Mouse (Mus musculus): ENCODE data around the gene Atp13a2.
A peak's percentile ranks its signal among the peaks of the same experiment; 100 is the strongest.

Atp13a2 gene

GRCm38 (mm10) chr4:140986711-140987395 is at the start of gene Atp13a2:
Atp13a2 (plus strand) TSS chr4:140986873.
- peak; percentile 94 for DNase-seq

DNA sequence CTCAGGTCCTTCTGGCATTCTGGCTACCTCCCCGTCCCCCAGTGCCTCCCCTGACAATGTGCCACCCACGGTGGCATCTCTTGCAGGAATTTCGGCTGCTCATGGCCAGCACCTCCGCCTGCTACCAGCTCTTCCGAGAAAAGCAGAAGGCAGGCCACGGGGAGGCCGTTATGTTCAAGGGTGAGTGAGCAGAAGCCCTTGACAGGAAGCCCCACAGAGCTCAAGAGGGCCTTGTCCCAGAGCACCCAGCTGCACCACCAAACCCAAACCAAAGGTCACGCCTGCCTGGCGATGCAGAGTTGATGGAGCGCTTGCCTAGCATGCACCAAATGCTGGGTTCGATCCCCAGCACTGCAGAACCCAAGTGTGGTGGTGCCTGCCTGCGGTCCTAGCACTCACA is 42.3 kb upstream of the Atp13a2 start:
- no peak for DNase-seq

DNA sequence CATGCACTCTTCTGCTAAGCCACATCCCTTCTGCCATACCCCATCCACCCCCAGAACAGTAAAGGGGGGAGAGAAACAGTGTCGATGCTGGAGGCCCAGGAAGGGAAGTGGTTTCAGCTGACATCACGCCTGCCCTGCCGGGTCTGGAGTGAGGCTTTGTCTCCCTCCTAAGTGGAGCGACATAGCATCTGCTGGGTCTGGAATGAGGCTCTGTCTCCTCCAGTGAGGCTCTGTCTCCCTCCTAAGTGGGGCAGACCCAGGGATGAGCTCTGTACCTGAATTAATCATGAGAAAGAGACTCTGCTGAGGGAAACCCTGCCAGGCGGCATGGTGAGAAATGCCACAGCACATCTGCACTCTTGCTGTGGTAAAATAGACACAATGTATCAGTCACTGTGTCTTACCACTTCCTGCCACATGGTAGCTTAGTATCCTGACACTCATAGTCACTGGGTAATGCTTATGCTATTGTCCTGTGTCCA is 41.7 kb upstream of the Atp13a2 start:
- no peak for DNase-seq

- DNase-seq = no peak
Observed at GRCm38 (mm10) chr4:140945571-140945970, 41.1 kb upstream of the Atp13a2 start.

DNA sequence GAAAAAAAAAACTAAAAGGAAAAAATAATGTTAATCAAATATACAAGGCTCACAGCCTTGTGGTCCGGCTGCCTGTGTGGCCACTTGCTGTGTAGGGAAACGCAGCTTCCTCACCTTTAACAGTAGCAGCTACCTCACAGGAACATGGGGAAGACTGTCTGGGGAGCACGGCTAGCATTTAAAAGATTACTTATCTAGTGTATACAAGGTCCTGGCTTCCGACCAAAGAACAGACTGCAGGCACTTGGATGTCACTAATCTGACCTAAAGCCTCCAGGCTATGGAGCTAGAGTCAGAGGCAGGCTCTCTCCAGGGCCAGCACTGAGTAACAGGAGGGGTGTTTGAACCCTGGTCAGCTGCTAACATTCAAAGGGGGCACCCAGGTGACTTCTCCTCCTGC is 40.6 kb upstream of the Atp13a2 start:
- DNase-seq = no peak

DNA sequence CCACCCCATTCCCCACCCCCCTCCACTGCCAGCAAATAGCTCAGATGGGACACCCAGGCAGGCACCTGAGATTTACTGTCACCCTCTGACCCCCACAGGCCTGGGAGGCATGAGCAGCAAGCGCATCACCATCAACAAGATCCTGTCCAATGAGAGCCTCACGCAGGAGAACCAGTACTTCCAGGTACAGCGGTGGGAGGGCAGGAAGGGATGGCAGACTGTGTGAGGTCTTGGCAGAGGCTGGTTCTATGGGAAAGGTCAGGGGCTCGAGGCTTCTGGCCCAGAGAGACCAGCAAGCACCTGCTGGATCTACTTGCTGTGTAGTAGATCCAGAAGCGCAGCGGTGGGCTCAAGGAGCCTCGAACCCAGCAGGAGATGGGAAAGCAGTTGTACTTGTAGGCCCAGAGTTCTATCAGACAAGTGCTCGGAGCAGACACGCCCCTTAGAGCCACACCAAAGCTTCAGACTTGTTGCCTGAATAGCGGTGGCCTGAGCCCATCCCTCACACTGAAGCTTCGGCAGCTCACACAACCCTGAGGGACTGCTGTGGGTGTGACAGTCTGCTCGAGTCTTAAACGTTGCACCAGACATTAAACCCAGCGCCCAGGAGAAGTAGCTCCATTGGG is 40.0 kb upstream of the Atp13a2 start:
- no peak for DNase-seq

- DNase-seq = no peak
Observed at GRCm38 (mm10) chr4:140947487-140948440, 38.9 kb upstream of the Atp13a2 start.

- DNase-seq = no peak
Observed at GRCm38 (mm10) chr4:140948481-140948880, 38.2 kb upstream of the Atp13a2 start.

DNA sequence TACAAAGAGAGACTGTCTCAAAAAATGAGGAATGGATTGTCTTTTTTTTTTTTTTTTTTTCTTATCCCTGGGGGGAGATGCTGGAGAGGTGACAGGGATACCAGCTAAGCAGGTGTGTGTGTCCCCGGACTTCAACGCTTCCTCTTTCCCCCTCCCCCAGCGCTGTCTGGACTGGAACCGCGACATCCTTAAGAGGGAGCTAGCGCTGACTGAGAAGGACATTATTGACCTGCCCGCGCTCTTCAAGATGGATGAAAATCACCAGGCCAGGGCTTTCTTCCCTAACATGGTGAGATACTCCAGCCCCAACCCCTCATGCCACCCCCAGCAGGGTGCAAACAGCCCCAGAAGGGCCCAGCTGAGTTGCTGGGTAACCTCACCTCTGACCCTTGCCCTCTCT is 37.6 kb upstream of the Atp13a2 start:
- DNase-seq = no peak

DNA sequence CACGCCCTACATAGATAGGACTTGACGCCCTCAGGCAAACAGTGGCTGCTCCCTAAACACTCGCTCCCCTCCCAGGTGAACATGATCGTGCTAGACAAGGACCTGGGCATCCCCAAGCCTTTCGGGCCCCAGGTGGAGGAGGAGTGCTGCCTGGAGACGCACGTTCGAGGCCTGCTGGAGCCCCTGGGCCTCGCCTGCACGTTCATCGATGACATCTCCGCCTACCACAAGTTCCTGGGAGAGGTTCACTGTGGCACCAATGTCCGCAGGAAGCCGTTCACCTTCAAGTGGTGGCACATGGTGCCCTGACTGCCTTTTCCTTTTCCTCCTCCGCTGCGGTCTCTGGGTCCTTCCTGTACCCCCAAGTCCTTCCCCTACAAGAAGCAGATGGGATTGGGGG is 37.1 kb upstream of the Atp13a2 start:
- DNase-seq = no peak

DNA sequence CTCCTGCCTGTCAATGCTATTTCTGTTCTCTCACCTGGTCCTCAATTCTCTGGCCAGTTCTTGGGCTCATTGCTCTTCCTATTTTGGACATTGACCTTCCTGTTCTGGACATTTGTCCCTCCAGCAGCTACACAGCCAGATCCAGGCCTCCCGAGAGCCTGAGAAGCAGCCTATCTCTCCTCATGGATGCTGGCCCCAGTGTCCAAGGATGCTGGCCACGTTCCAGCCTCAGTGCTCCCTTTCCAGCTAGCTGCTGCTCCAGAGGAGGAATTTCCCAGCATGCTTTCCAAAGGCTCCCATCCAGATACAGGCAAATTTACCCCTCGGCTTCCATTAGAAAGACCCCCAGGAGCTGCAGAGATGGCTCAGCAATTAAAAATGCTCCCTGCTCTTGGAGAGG is 36.1 kb upstream of the Atp13a2 start:
- peak; percentile 53 for DNase-seq

DNA sequence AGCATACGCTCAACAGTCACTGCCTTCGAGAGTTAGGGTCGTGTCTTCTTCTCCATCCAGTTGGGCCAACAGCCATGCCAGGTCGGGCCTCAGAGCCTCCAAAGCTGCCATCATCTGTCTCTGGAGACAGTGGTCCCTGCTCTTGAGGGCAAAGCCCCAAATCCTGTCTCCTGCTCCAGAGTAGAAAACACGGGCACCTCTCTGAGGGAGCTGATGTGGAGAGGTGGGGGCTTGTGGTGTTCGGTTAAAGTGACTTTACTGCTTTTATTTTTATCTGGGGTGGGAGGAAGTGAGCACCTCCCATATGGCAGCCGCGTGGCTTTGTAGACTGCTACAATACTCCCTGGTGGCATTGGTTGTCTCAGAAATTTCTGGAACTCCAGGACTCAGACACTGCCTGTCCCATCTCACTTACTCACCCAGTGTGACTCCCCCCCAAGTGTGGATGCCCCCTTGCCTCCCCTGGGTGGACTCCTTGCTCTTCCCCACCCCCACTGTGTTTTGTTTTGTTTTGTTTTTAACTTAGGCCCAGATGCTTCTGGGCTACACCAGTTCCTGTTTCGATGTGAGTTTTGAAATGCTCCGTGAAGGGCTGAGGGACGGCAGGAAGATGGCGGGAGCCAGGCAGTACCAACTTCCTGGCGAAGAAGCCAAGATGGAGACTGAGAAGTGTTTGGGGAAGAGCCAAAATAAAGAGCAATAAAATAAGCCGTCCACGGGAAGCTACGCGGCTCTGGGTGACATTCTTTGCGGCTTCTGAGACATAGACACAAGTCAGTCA is 34.6 kb upstream of the Atp13a2 start:
- DNase-seq = no peak

DNA sequence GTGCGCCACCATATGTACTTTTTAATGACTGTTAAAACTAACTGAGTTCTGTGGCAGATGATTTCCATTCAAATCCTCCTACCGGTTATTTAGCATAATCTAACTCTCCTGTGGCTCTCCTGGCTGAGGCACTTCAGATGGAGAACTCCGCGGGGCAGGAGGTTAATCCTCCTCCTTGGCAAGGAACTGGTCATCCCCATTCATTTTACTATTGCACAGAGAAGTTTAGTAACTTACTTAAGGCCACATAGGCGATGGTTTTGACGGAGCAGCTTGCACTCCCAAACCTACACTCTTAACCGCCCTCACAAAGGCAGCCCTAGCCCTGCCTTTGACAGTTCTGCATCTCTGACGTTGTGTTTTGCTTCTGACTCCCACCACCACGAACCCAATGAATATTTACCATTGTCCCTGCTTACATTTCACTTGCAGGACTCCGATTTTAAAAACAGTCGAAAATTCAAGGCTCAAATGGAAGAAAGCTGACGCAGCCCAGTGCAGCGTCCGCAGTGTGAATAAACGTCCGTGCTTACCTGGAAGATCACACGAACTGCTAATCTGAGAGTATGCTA is 29.5 kb upstream of the Atp13a2 start:
- DNase-seq = no peak

- DNase-seq = peak; percentile 80
Observed at GRCm38 (mm10) chr4:140957725-140958124, 28.9 kb upstream of the Atp13a2 start.

DNA sequence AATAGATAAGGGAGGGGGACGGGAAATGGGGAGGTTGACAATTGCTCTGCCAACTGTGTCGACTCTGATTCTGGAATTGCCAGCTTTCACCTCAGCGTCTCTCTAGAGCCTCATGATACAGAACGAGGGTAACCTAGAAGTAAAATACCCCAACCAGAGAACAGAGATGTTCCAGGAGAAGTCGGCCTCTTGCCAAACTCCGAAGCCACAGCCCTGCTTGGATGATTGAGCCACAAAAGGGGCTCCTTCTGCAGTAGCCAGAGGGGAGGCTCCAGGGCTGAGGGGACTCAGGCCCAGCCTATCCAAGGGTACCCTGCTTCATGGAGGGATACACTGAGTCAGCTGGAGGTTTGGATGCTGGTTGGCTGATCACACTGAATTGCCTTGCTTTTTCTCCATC is 28.4 kb upstream of the Atp13a2 start:
- no peak for DNase-seq

DNA sequence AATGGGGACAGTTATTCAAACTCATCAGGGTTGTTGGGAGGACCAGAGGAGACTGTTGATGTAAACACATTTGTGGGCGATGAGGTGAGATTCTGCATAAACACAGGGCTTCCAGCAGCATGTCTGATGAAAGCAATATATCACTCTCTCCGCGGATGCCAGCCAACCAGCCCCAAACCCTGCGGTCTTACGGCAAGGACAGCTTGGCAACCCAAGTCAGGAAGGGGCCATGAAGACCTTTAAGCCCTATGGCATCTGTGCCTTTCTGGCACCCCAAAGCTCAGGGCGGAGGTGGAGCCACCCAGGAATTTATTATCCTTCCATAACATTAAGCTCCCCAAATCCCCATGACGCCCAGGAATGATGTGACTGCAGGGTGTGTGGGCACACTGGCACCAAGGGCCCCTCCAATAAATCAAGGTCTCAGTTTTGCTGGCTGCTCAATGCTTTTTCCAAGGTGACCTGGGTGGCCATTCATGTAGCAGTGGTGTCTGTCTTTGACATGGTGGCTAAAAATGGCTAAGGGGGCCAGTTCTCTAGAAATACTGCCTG is 27.5 kb upstream of the Atp13a2 start:
- DNase-seq = no peak

DNA sequence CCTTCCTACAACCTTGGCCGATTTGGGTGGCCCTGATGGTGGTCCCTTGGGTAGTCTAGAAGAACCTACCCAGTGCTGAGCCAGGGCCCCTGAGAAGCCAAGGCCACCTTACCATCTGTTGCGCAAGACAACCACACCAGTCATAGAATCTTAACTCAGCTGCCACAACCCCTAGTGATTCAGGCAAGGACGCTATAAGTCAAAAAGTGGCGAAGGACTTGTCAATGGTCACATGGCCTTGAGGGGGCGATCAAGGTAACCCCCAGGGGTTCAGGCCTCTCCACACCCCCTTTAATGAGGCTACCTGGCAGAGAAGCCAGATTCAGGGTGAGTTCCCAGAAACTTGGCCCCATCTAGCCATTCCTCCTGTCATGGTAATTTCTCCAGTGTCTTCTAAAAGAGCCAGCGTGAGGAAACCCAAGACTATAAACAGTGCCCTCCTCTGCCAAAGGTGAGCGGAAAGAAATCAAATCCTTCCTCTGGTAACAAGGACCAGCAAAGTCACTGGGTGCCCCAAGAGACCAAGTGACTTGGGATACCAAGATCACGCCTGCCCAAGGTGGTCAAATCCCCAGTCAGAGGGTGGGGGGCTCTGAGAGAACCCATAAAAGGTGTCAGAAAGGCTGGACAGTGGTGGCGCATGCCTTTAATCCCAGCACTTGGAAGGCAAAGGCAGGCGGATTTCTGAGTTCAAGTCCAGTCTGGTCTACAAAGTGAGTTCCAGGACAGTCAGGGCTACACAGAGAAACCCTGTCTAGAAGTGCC is 26.8 kb upstream of the Atp13a2 start:
- DNase-seq = no peak

GRCm38 (mm10) chr4:140960781-140961466 is 25.7 kb upstream of the Atp13a2 start, which contains the start of gene Sdhb:
Sdhb (plus strand) TSS chr4:140961203.
- DNase-seq = peak; percentile 98

- no peak for DNase-seq
Observed at GRCm38 (mm10) chr4:140961467-140962206, 25.0 kb upstream of the Atp13a2 start.

Measured in lung, postnatal 10 days (tissue).